Mouse (Mus musculus): ENCODE results near the gene Nup37. TPM values are rescaled to one million over a fixed set of nuclear protein-coding genes. Genes with fewer than 3 reads are reported as not detected.

Nup37 gene
- polyA plus RNA-seq, 1 experiment = 17.8 TPM

GRCm38 (mm10) chr10:88227962-88228361 lies 81.2 kb downstream of the Nup37 start:
- DNase-seq (ENCODE audit: low read depth) = no peak
- TF ChIP-seq POLR2A (IDR thresholded peaks at IDR 0.05; ENCODE audit: borderline replicate concordance, extremely low read depth, insufficient read depth, insufficient read length, poor library complexity, severe bottlenecking) = no peak
- no peak for TF ChIP-seq CTCF (IDR thresholded peaks at IDR 0.05; ENCODE audit: borderline replicate concordance, extremely low read depth, insufficient read depth, insufficient read length)

Other genes starting within 250 kb of the Nup37 start
- gene Pmch, start 55.9 kb upstream of the Nup37 start, polyA plus RNA-seq (2012; rRNA removed) = 3.9 and 5.3 TPM in 2 replicates
- gene Parpbp, start 51 bp upstream of the Nup37 start, polyA plus RNA-seq (2012; rRNA removed) = 2.9 and 3.2 TPM in 2 replicates
- 19.5 and 20.1 TPM in 2 replicates for gene Washc3, start 54.1 kb downstream of the Nup37 start, polyA plus RNA-seq (2012; rRNA removed)
- gene Dram1, start 232.1 kb downstream of the Nup37 start, polyA plus RNA-seq (2012; rRNA removed) = 0.45 and 0.57 TPM in 2 replicates
- 31.7 and 41.4 TPM in 2 replicates for gene Gnptab, start 232.1 kb downstream of the Nup37 start, polyA plus RNA-seq (2012; rRNA removed)

Data from brain, embryonic 14.5 days (tissue).